Mouse (Mus musculus) brain, embryonic 14.5 days (tissue): Measurements from ENCODE around the gene Gm20509. TPM values are rescaled to one million over a fixed set of nuclear protein-coding genes. Genes with fewer than 3 reads are reported as not detected.
A peak's percentile ranks its signal among the peaks of the same experiment; 100 is the strongest.
"Not testable (repeated sequence)": the region's sequence is repeated elsewhere in the genome, so short reads cannot be mapped to it uniquely, and the experiment has no call there.

ENCODE experiments used
- DNase-seq: peaks from one replicate; pipeline ENCODE4 v3.0.0-alpha.2; 2011; ENCODE audit warnings: low read depth
- CTCF ChIP-seq: fragments of 200-500 bp; IDR thresholded peaks from 2 replicates; pipeline ENCODE4 v1.5.1; 2012; ENCODE audit warnings: inconsistent platforms, mild to moderate bottlenecking, moderate library complexity, borderline replicate concordance; ENCODE audit not compliant: insufficient read depth, insufficient read length; ENCODE audit errors: extremely low read depth
- POLR2A ChIP-seq: fragments of 200-500 bp; IDR thresholded peaks from 2 replicates; pipeline ENCODE4 v1.6.1; 2012; ENCODE audit warnings: mild to moderate bottlenecking, inconsistent platforms, borderline replicate concordance; ENCODE audit not compliant: poor library complexity, insufficient read depth, insufficient read length, severe bottlenecking; ENCODE audit errors: extremely low read depth
- polyA plus RNA-seq: library from polyadenylated mRNA; depleted of rRNA; stranded (reverse); fragments of >200 nt; gene quantifications from 2 replicates; pipeline ENCODE4 v1.2.3, GENCODE M21; 2012; rRNA removed

Gm20509 gene
- 0.10 TPM in 1 of 2 replicates, not detected in the other for polyA plus RNA-seq

DNA sequence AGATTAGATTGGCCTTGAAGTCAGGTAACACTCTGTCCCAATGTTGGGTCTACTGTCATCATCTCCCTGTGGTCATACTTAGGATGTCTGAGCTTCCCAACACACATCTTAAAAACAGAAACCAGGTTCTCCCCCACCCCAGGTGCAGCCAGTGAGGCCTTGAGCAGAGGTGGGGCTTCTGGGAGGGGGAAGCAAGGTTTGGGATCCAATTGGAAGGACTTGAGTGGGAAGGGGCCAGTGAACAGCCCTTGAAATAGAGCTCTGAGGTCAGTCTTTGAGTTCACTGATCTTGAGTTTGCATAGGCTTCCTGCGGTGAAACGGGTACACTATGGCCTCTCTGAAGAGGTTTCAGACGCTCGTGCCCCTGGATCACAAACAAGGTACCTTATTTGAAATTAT is at the start of gene Gm20509:
TSS of gene Gm20509 (plus strand) at position 290 of the 400 bp plus-strand sequence.
- TF ChIP-seq POLR2A (no peak), CTCF (no peak)
- no peak for DNase-seq

- no peak for DNase-seq
- no peak for TF ChIP-seq POLR2A
- TF ChIP-seq CTCF = no peak
Observed at GRCm38 (mm10) chr9:73055441-73055911, 46.8 kb upstream of the Gm20509 start.

- TF ChIP-seq CTCF (no peak), POLR2A (no peak)
- DNase-seq = no peak
Observed at GRCm38 (mm10) chr9:73059224-73059623, 43.0 kb upstream of the Gm20509 start.

- DNase-seq = peak; percentile 14
- TF ChIP-seq CTCF (no peak), POLR2A (no peak)
Observed at GRCm38 (mm10) chr9:73063621-73064290, 38.5 kb upstream of the Gm20509 start.

DNA sequence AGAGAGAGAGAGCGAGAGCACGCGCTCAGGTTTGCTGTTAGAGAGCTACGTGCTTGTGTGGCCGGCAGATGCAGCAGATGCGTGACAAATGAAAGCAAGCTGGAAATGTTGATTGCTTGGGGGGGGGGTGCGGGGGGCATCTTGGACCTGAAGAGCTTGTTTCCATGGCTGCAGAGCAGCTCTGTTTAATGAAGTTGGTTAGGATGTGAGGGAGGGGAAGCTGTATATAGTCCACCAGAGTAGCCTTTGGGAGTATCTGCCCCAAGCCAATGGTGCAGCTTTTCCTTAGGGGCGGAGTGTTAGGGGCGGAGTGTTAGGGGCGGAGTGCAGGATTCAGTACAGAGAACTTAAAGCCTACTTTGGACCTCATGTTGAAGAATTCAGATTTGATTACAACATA is 35.2 kb upstream of the Gm20509 start:
- DNase-seq = peak; percentile 64
- no peak for TF ChIP-seq POLR2A
- TF ChIP-seq CTCF = no peak

- TF ChIP-seq CTCF (no peak), POLR2A (no peak)
- peak; percentile 13 for DNase-seq
Observed at GRCm38 (mm10) chr9:73068230-73068679, 34.0 kb upstream of the Gm20509 start.

- no peak for TF ChIP-seq POLR2A
- DNase-seq = no peak
Observed at GRCm38 (mm10) chr9:73068688-73069087, 33.6 kb upstream of the Gm20509 start.

GRCm38 (mm10) chr9:73070971-73071659 is 31.2 kb upstream of the Gm20509 start:
- no peak for DNase-seq
- TF ChIP-seq POLR2A = no peak
- TF ChIP-seq CTCF = 0 out of 2 replicates have a peak, but pooled peaks have one; percentile 9

DNA sequence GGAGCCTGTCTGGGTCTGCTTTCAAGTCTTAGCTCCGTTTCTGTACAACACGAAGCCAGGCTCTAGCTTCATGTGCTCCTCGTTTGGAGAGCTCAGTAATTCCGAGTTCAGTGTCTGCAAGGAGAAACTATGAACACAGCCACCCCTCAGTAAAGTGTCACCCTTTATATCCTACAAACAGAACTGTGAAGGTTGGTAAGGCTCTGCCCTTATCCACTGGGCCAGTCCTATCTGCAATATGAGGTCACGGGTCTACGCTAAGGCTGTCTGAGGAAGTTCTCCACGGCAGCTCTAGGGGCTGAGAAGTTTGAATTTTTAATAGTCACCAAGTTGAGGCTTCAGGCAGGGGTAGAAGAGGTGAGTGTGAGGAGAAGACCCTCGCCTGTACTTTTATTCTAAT is 29.8 kb upstream of the Gm20509 start:
- TF ChIP-seq CTCF = no peak
- TF ChIP-seq POLR2A = no peak
- no peak for DNase-seq

DNA sequence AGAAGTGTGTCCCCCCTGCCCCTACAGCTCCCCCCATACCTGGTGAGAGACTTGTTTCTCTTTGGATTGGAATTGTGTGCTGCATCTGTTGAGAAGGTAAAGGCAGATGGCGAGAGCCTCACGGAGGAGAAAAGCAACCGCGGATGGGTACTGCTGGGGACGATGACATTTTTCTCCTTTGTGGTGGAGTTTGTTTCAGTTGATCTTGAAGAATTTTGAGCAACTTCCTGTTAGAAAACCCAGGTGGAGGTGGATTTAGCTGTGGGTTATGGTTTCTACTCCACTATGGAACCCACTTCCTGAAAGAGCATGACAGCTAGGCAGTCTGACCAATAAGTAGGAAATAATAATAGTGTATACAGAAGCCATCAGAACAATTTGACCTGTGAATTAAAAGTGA is 29.1 kb upstream of the Gm20509 start:
- TF ChIP-seq POLR2A = no peak
- TF ChIP-seq CTCF = no peak
- DNase-seq = no peak

DNA sequence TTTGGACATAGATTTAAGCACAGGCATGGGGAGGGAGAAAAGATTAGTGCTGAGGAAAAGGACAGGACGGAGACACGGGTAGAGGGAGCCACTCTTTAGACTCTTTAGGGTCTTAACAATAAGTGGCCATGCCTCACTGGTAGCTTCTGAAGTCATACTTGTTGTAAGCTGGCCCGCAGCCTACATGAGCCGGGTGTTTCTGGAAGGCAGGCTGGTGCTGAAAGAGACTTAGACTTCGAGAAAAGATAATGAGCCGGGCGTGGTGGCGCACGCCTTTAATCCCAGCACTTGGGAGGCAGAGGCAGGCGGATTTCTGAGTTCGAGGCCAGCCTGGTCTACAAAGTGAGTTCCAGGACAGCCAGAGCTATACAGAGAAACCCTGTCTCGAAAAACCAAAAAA is 22.9 kb upstream of the Gm20509 start:
- DNase-seq = not testable (repeated sequence)

GRCm38 (mm10) chr9:73079801-73080325 is 22.4 kb upstream of the Gm20509 start:
- no peak for DNase-seq

GRCm38 (mm10) chr9:73082291-73083000 is 19.8 kb upstream of the Gm20509 start:
- peak; percentile 14 for DNase-seq

More at GRCm38 (mm10) chr9:73079801-73080325, 22.4 kb upstream of the Gm20509 start:
- TF ChIP-seq POLR2A = no peak
- no peak for TF ChIP-seq CTCF

DNA sequence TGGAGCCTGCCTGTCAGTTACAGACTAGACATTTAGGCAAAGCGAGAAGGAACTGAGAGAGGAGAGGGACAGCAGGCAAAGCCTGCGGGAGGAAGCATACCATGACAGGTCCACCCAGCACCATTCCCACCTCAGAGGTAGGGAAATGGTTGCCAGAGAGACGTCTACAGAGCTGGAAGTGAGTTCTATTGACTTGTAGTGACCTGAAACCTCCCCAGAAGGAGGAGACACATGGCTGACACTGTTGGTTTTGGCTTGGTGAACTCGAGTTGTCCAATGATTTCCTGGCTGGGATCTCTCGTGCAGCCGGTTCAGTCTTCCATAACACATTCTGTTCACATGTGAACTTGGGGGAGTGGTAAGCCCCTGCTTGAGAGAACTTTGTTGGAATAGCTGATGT is 18.3 kb upstream of the Gm20509 start:
- no peak for TF ChIP-seq POLR2A
- TF ChIP-seq CTCF = no peak
- no peak for DNase-seq

More at GRCm38 (mm10) chr9:73082291-73083000, 19.8 kb upstream of the Gm20509 start:
- no peak for TF ChIP-seq CTCF
- TF ChIP-seq POLR2A = no peak

DNA sequence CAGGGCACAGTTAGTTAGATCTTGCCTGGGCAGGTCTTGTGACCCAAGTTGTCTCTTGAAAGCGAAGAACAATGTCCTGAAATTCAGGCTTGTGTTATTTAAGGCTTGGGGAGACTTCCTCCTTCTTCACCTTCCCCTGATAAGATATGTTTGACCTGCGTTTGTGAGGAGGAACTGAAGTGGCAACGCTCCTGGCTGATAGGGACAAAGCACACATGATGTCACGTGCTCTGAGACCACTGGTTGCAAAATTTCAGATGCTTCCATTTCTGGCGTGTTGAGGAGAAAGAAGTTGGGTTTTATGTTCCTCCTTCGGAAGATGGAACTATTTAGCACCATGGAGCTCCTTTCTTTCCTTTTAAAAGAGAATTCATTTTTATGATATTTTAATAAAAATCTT is 16.4 kb upstream of the Gm20509 start:
- no peak for TF ChIP-seq CTCF
- TF ChIP-seq POLR2A = no peak
- DNase-seq = no peak
